Mouse (Mus musculus) midbrain, embryonic 15.5 days (tissue): ENCODE data around the gene Aldh3b2. TPM values are rescaled to one million over a fixed set of nuclear protein-coding genes. Genes with fewer than 3 reads are reported as not detected.

ENCODE experiments used
- ATAC-seq: fragments of 200-750 bp; cut with Nextera tagmentation; replicated peaks from 2 replicates; pipeline ENCODE4 v1.8.0; 2017; ENCODE audit warnings: moderate TSS enrichment
- H3K27ac ChIP-seq: fragments of 300-500 bp; sonication (generic); 2 replicates; pipeline ENCODE4 v1.5.1; 2015; ENCODE audit warnings: mild to moderate bottlenecking, inconsistent platforms
- H3K27me3 ChIP-seq: fragments of 300-500 bp; sonication (generic); replicated peaks from 2 replicates; pipeline ENCODE4 v1.6.1; 2015; ENCODE audit warnings: inconsistent platforms
- H3K36me3 ChIP-seq: fragments of 300-500 bp; sonication (generic); replicated peaks from 2 replicates; pipeline ENCODE4 v1.6.1; 2015; ENCODE audit warnings: inconsistent platforms
- H3K4me1 ChIP-seq: fragments of 300-500 bp; sonication (generic); 2 replicates; pipeline ENCODE4 v1.6.1; 2015; ENCODE audit warnings: inconsistent platforms
- H3K4me2 ChIP-seq: fragments of 300-500 bp; sonication (generic); 2 replicates; pipeline ENCODE4 v1.6.1; 2015; ENCODE audit warnings: inconsistent platforms, mild to moderate bottlenecking, moderate library complexity
- H3K4me3 ChIP-seq: fragments of 300-500 bp; sonication (generic); 2 replicates; pipeline ENCODE4 v1.5.1; 2015; ENCODE audit warnings: mild to moderate bottlenecking, inconsistent platforms
- H3K9ac ChIP-seq: fragments of 300-500 bp; sonication (generic); 2 replicates; pipeline ENCODE4 v1.6.1; 2015; ENCODE audit warnings: mild to moderate bottlenecking, inconsistent platforms
- H3K9me3 ChIP-seq: fragments of 300-500 bp; sonication (generic); 2 replicates; pipeline ENCODE4 v1.6.1; 2016; ENCODE audit warnings: inconsistent platforms
- WGBS: fragments of 180-500 bp; shearing (Covaris S2); methylation state at CpG from one replicate; pipeline ENCODE4 v1.1.7; 2015; ENCODE audit warnings: mixed read lengths; 5-methylcytosine and 5-hydroxymethylcytosine counted together
- polyA plus RNA-seq: library from polyadenylated mRNA; unstranded; fragments of >200 nt; fragmentation: Nextera tagmentation; extraction: Ambion mirVana; gene quantifications from 2 replicates; pipeline ENCODE4 v1.2.1, GENCODE M21; 2015

Gene Aldh3b2
- polyA plus RNA-seq, 1 experiment from 2014 or later, result 0.67 TPM

- no peak overlapping the region for H3K4me3 ChIP-seq
- H3K9me3 ChIP-seq, result no peaks in the 10 kb centered on the region
- no peaks in the 10 kb centered on the region; the same call in 1 of the 2 replicates for H3K27me3 ChIP-seq
- no peaks in the 10 kb centered on the region for H3K4me1 ChIP-seq
- no peak for ATAC-seq
- no peak overlapping the region for H3K27ac ChIP-seq
- no peak overlapping the region for H3K4me2 ChIP-seq
- H3K9ac ChIP-seq, result no peak overlapping the region
- H3K36me3 ChIP-seq, result no peaks in the 10 kb centered on the region
- 66% methylated on average over 2 of the region's 2 CpGs for WGBS
Observed at GRCm38 (mm10) chr19:3975866-3976265, 3.7 kb downstream of the Aldh3b2 start.

GRCm38 (mm10) chr19:3980309-3980708 lies 8.2 kb downstream of the Aldh3b2 start:
- Histone ChIP-seq H3K9me3 (no peaks in the 10 kb centered on the region), H3K36me3 (no peaks in the 10 kb centered on the region), H3K27me3 (no peaks in the 10 kb centered on the region; the same call in 1 of the 2 replicates), H3K4me1 (no peaks in the 10 kb centered on the region), H3K9ac (no peak overlapping the region), H3K27ac (no peak overlapping the region), H3K4me3 (no peak overlapping the region), H3K4me2 (no peak overlapping the region)
- ATAC-seq, result peak; percentile 67
- 12% methylated on average over 4 of the region's 4 CpGs for WGBS

- no peaks in the 10 kb centered on the region for H3K9me3 ChIP-seq
- no peaks in the 10 kb centered on the region for H3K4me1 ChIP-seq
- 75% methylated on average over 9 of the region's 9 CpGs for WGBS
- H3K9ac ChIP-seq, result no peak overlapping the region
- no peaks in the 10 kb centered on the region; the same call in 1 of the 2 replicates for H3K27me3 ChIP-seq
- ATAC-seq, result no peak
- H3K36me3 ChIP-seq, result no peaks in the 10 kb centered on the region
- no peak overlapping the region for H3K4me3 ChIP-seq
- H3K4me2 ChIP-seq, result no peak overlapping the region
- no peak overlapping the region for H3K27ac ChIP-seq
Observed at GRCm38 (mm10) chr19:3980917-3981316, 8.8 kb downstream of the Aldh3b2 start.

GRCm38 (mm10) chr19:3983527-3984200 lies 11.5 kb downstream of the Aldh3b2 start:
- H3K4me1 ChIP-seq, result no peaks in the 10 kb centered on the region
- no peak overlapping the region for H3K27ac ChIP-seq
- no peak overlapping the region for H3K4me2 ChIP-seq
- no peak for ATAC-seq
- H3K9me3 ChIP-seq, result no peaks in the 10 kb centered on the region
- H3K36me3 ChIP-seq, result no peaks in the 10 kb centered on the region
- no peak overlapping the region for H3K4me3 ChIP-seq
- no peak overlapping the region for H3K9ac ChIP-seq
- no peaks in the 10 kb centered on the region; the same call in 1 of the 2 replicates for H3K27me3 ChIP-seq
- WGBS, result 29% methylated on average over 9 of the region's 9 CpGs

- Histone ChIP-seq H3K9me3 (no peaks in the 10 kb centered on the region), H3K27ac (no peak overlapping the region), H3K36me3 (no peaks in the 10 kb centered on the region), H3K4me2 (no peak overlapping the region), H3K4me3 (no peak overlapping the region), H3K27me3 (no peaks in the 10 kb centered on the region; the same call in 1 of the 2 replicates), H3K9ac (no peak overlapping the region), H3K4me1 (no peaks in the 10 kb centered on the region)
- no peak for ATAC-seq
- 16% methylated on average over 8 of the region's 8 CpGs for WGBS
Observed at GRCm38 (mm10) chr19:3985261-3985681, 13.1 kb downstream of the Aldh3b2 start.

GRCm38 (mm10) chr19:3986334-3986733 lies 14.2 kb downstream of the Aldh3b2 start, which contains the start of gene Acy3:
TSS of gene Acy3 (plus strand) at chr19:3986570.
- Histone ChIP-seq H3K9ac (no peak within 1 kb of the TSS), H3K4me1 (no peaks in the 10 kb centered on the region), H3K9me3 (no peaks in the 10 kb centered on the region), H3K27me3 (no peaks in the 10 kb centered on the region), H3K4me2 (no peak within 1 kb of the TSS), H3K36me3 (no peaks in the 10 kb centered on the region), H3K27ac (no peak within 1 kb of the TSS), H3K4me3 (no peak within 1 kb of the TSS)
- no peak for ATAC-seq
- WGBS, result 19% methylated on average over 8 of the region's 8 CpGs

- no peak for ATAC-seq
- no peaks in the 10 kb centered on the region for H3K4me1 ChIP-seq
- no peaks in the 10 kb centered on the region for H3K9me3 ChIP-seq
- H3K36me3 ChIP-seq, result no peaks in the 10 kb centered on the region
- WGBS, result 87% methylated on average over 14 of the region's 14 CpGs
- H3K4me3 ChIP-seq, result no peak overlapping the region
- no peak overlapping the region for H3K9ac ChIP-seq
- H3K27me3 ChIP-seq, result peaks cover 2% of the 10 kb centered on the region; the same call in 1 of the 2 replicates
- no peak overlapping the region for H3K4me2 ChIP-seq
- H3K27ac ChIP-seq, result no peak overlapping the region
Observed at GRCm38 (mm10) chr19:3988066-3988465, 15.9 kb downstream of the Aldh3b2 start.

GRCm38 (mm10) chr19:3988750-3989149 lies 16.6 kb downstream of the Aldh3b2 start:
- H3K4me1 ChIP-seq, result no peaks in the 10 kb centered on the region
- H3K27me3 ChIP-seq, result peaks cover 2% of the 10 kb centered on the region; the same call in 1 of the 2 replicates
- WGBS, result 84% methylated on average over 4 of the region's 4 CpGs
- no peak overlapping the region for H3K4me2 ChIP-seq
- H3K9ac ChIP-seq, result no peak overlapping the region
- H3K36me3 ChIP-seq, result no peaks in the 10 kb centered on the region
- no peaks in the 10 kb centered on the region for H3K9me3 ChIP-seq
- H3K4me3 ChIP-seq, result no peak overlapping the region
- H3K27ac ChIP-seq, result no peak overlapping the region
- ATAC-seq, result no peak

- peaks cover 2% of the 10 kb centered on the region; the same call in 1 of the 2 replicates for H3K27me3 ChIP-seq
- no peaks in the 10 kb centered on the region for H3K9me3 ChIP-seq
- H3K4me2 ChIP-seq, result no peak overlapping the region
Observed at GRCm38 (mm10) chr19:3990804-3991203, 18.7 kb downstream of the Aldh3b2 start.

GRCm38 (mm10) chr19:3991562-3991961 lies 19.4 kb downstream of the Aldh3b2 start:
- no peaks in the 10 kb centered on the region for H3K36me3 ChIP-seq
- H3K9ac ChIP-seq, result no peak overlapping the region
- no peak overlapping the region for H3K4me2 ChIP-seq
- H3K4me3 ChIP-seq, result no peak overlapping the region
- H3K27ac ChIP-seq, result no peak overlapping the region
- H3K27me3 ChIP-seq, result peaks cover 2% of the 10 kb centered on the region; the same call in 1 of the 2 replicates
- no peaks in the 10 kb centered on the region for H3K9me3 ChIP-seq
- WGBS, result 93% methylated on average over 3 of the region's 3 CpGs
- no peak for ATAC-seq
- no peaks in the 10 kb centered on the region for H3K4me1 ChIP-seq

More at GRCm38 (mm10) chr19:3990804-3991203, 18.7 kb downstream of the Aldh3b2 start:
- no peak overlapping the region for H3K4me3 ChIP-seq
- H3K4me1 ChIP-seq, result no peaks in the 10 kb centered on the region
- ATAC-seq, result no peak
- H3K9ac ChIP-seq, result no peak overlapping the region
- no peak overlapping the region for H3K27ac ChIP-seq
- 74% methylated on average over 6 of the region's 6 CpGs for WGBS
- no peaks in the 10 kb centered on the region for H3K36me3 ChIP-seq

GRCm38 (mm10) chr19:3991966-3992365 lies 19.8 kb downstream of the Aldh3b2 start:
- Histone ChIP-seq H3K4me1 (no peaks in the 10 kb centered on the region), H3K36me3 (no peaks in the 10 kb centered on the region), H3K9ac (no peak overlapping the region), H3K9me3 (no peaks in the 10 kb centered on the region), H3K27ac (no peak overlapping the region), H3K27me3 (peaks cover 2% of the 10 kb centered on the region; the same call in 1 of the 2 replicates), H3K4me3 (no peak overlapping the region), H3K4me2 (no peak overlapping the region)
- 91% methylated on average over 3 of the region's 3 CpGs for WGBS
- no peak for ATAC-seq

GRCm38 (mm10) chr19:3992416-3992815 lies 20.3 kb downstream of the Aldh3b2 start, which contains the start of gene Tbx10:
TSS of gene Tbx10 (plus strand) at chr19:3992752.
- H3K36me3 ChIP-seq, result no peaks in the 10 kb centered on the region
- H3K4me3 ChIP-seq, result no peak within 1 kb of the TSS
- 52% methylated on average over 5 of the region's 5 CpGs for WGBS
- no peaks in the 10 kb centered on the region for H3K9me3 ChIP-seq
- H3K9ac ChIP-seq, result no peak within 1 kb of the TSS
- H3K4me2 ChIP-seq, result no peak within 1 kb of the TSS
- no peaks in the 10 kb centered on the region for H3K4me1 ChIP-seq
- no peak within 1 kb of the TSS for H3K27ac ChIP-seq
- peaks cover 2% of the 10 kb centered on the region; the same call in 1 of the 2 replicates for H3K27me3 ChIP-seq
- no peak for ATAC-seq

- no peaks in the 10 kb centered on the region for H3K36me3 ChIP-seq
- H3K9ac ChIP-seq, result no peak overlapping the region
- 74% methylated on average over 6 of the region's 6 CpGs for WGBS
- no peaks in the 10 kb centered on the region for H3K9me3 ChIP-seq
- no peak overlapping the region for H3K4me2 ChIP-seq
- no peak overlapping the region for H3K4me3 ChIP-seq
- peaks cover 2% of the 10 kb centered on the region; the same call in 1 of the 2 replicates for H3K27me3 ChIP-seq
- H3K4me1 ChIP-seq, result peaks cover 8% of the 10 kb centered on the region
- no peak for ATAC-seq
- H3K27ac ChIP-seq, result no peak overlapping the region
Observed at GRCm38 (mm10) chr19:3994932-3995331, 22.8 kb downstream of the Aldh3b2 start.
